ENCODE assay signal across 9 mouse cellular contexts in genomic region chr17:30199374-30200247, GRCm38 (mm10).
DNase-seq lines count a peak whose midpoint lies in the region; ATAC-seq and TF ChIP-seq lines count a peak whose summit lies in the region.
"Had no signal": no experiment of that assay in that cellular context is flagged by ENCODE, and none has a peak within 500 bp of the region (broad histone marks: within the 10 kb centered on the region; RNA-seq: fewer than 3 reads in every experiment).

No protein-coding gene starts in this region.

- WGBS in embryonic facial prominence, embryonic 13.5 days: 67% methylated on average over 13 of the region's 13 CpGs
- 86% methylated on average over 13 of the region's 13 CpGs for WGBS in embryonic facial prominence, embryonic 10.5 days
- WGBS in liver, adult 2 months: 65% methylated on average over 13 of the region's 13 CpGs
- 74% methylated on average over 13 of the region's 13 CpGs for WGBS in liver, embryonic 12.5 days (ENCODE audit: insufficient replicate concordance)

- no peak for ATAC-seq in embryonic facial prominence, embryonic 13.5 days (ENCODE audit: insufficient number of reproducible peaks, insufficient read depth, low FRiP score, low TSS enrichment, low read depth)
- no peak for ATAC-seq in liver, embryonic 12.5 days

- no peak overlapping the region for H3K9ac ChIP-seq in embryonic facial prominence, embryonic 13.5 days
- no peak overlapping the region for H3K9ac ChIP-seq in liver, adult 2 months (ENCODE audit: low read depth, low read length)
- no peak overlapping the region for H3K9ac ChIP-seq in liver, embryonic 12.5 days
- H3K9ac ChIP-seq: liver, embryonic 15.5 days had no signal

- H3K27ac ChIP-seq in embryonic facial prominence, embryonic 13.5 days: peak overlapping the region; percentile 29; the same call in 1 of the 2 replicates
- no peak overlapping the region for H3K27ac ChIP-seq in embryonic facial prominence, embryonic 10.5 days (replicated peaks)
- H3K27ac ChIP-seq in liver, adult 2 months (replicated peaks; ENCODE audit: insufficient read depth, low read depth, low read length): no peak overlapping the region
- H3K27ac ChIP-seq in liver, embryonic 12.5 days: no peak overlapping the region
- H3K27ac ChIP-seq: liver, embryonic 15.5 days had no signal

- peaks cover 74% of the 10 kb centered on the region for H3K4me1 ChIP-seq in embryonic facial prominence, embryonic 13.5 days
- H3K4me1 ChIP-seq in embryonic facial prominence, embryonic 10.5 days: peaks cover 59% of the 10 kb centered on the region
- peaks cover 14% of the 10 kb centered on the region for H3K4me1 ChIP-seq in liver, adult 2 months (ENCODE audit: control insufficient read depth, insufficient read depth, low read length)
- H3K4me1 ChIP-seq in liver, embryonic 12.5 days: peaks cover 32% of the 10 kb centered on the region

- no peaks in the 10 kb centered on the region for H3K9me3 ChIP-seq in embryonic facial prominence, embryonic 13.5 days
- H3K9me3 ChIP-seq in embryonic facial prominence, embryonic 10.5 days: no peaks in the 10 kb centered on the region
- no peaks in the 10 kb centered on the region for H3K9me3 ChIP-seq in liver, embryonic 12.5 days (replicated peaks)
- H3K9me3 ChIP-seq: liver, embryonic 15.5 days had no signal

- no peak overlapping the region for H3K4me2 ChIP-seq in embryonic facial prominence, embryonic 13.5 days
- no peak overlapping the region for H3K4me2 ChIP-seq in liver, embryonic 12.5 days
- H3K4me2 ChIP-seq: liver, embryonic 15.5 days had no signal

- H3K36me3 ChIP-seq in embryonic facial prominence, embryonic 13.5 days: no peaks in the 10 kb centered on the region
- peaks cover 47% of the 10 kb centered on the region for H3K36me3 ChIP-seq in embryonic facial prominence, embryonic 10.5 days (replicated peaks)
- no peaks in the 10 kb centered on the region for H3K36me3 ChIP-seq in liver, adult 2 months (ENCODE audit: control insufficient read depth, insufficient read depth, low read length)
- peaks cover 13% of the 10 kb centered on the region; the same call in 1 of the 2 replicates for H3K36me3 ChIP-seq in liver, embryonic 12.5 days

- TF ChIP-seq POLR2A in liver, adult 2 months (IDR thresholded peaks at IDR 0.05; ENCODE audit: extremely low read depth, insufficient read depth, low read length): no peak

- no peak overlapping the region for H3K4me3 ChIP-seq in embryonic facial prominence, embryonic 13.5 days
- H3K4me3 ChIP-seq in embryonic facial prominence, embryonic 10.5 days: no peak overlapping the region
- no peak overlapping the region for H3K4me3 ChIP-seq in liver, adult 2 months (ENCODE audit: insufficient read depth, low read depth, low read length)
- no peak overlapping the region for H3K4me3 ChIP-seq in liver, embryonic 12.5 days
- H3K4me3 ChIP-seq: liver, embryonic 15.5 days had no signal

- peaks cover 55% of the 10 kb centered on the region for H3K79me2 ChIP-seq in liver, adult 2 months (ENCODE audit: control insufficient read depth, insufficient read depth, low read length)

- H3K27me3 ChIP-seq in embryonic facial prominence, embryonic 13.5 days: no peaks in the 10 kb centered on the region
- H3K27me3 ChIP-seq in embryonic facial prominence, embryonic 10.5 days (replicated peaks; ENCODE audit: low read depth, poor library complexity, severe bottlenecking): no peaks in the 10 kb centered on the region
- H3K27me3 ChIP-seq in liver, adult 2 months (ENCODE audit: control insufficient read depth, insufficient read depth, low read length): no peaks in the 10 kb centered on the region
- H3K27me3 ChIP-seq in liver, embryonic 12.5 days (replicated peaks): no peaks in the 10 kb centered on the region
- H3K27me3 ChIP-seq: liver, embryonic 15.5 days had no signal

- DNase-seq in embryonic facial prominence, embryonic 10.5 days (ENCODE audit: low spot score): no peak
- peak; percentile 37 for DNase-seq in liver, adult 2 months (ENCODE audit: extremely low read depth, low read depth, low spot score)
- DNase-seq in adipocyte (ENCODE audit: low spot score): peak; percentile 43
- DNase-seq in lung, postnatal 10 days: peak; percentile 55
- no peak for DNase-seq in cerebellum, postnatal 36 days
- DNase-seq in cerebellum, postnatal 14 days: no peak

- TF ChIP-seq CTCF in liver, adult 2 months (IDR thresholded peaks at IDR 0.05; ENCODE audit: low read depth, low read length): no peak

Comparison
In these comparisons a context has a peak if more than half of its experiments do, and no peak if none do; other contexts are left out.
1. DNase-seq: peak in liver, adult 2 months (single experiment), adipocyte (single experiment) and lung, postnatal 10 days (single experiment); none in embryonic facial prominence, embryonic 10.5 days (single experiment), cerebellum, postnatal 36 days (0 of 2) and cerebellum, postnatal 14 days (0 of 2).